Mouse (Mus musculus) layer of hippocampus, postnatal 25 days (tissue): Measurements from ENCODE around the gene Comp. TPM values are rescaled to one million over a fixed set of nuclear protein-coding genes. Genes with fewer than 3 reads are reported as not detected.

Experiments
- DNase-seq, 2 experiments: peaks; one replicate each; pipeline ENCODE4 v3.0.0; 2022; ENCODE audit warnings: mixed read lengths in 2 of 2, low spot score in 1 of 2; ENCODE audit errors: extremely low spot score in 1 of 2
- total RNA-seq, 2 experiments: library from RNA; stranded (reverse); gene quantifications; 2 replicates each; pipeline ENCODE4 v1.2.3; 2021

The Comp gene
- total RNA-seq, 2 experiments from 2014 or later, result 0.32 to 0.47 TPM

GRCm38 (mm10) chr8:70395649-70396048 lies 22.3 kb downstream of the Comp start:
- no peak for DNase-seq

- DNase-seq, result no peak
Measured at GRCm38 (mm10) chr8:70396184-70396583, 22.8 kb downstream of the Comp start.

- DNase-seq, result no peak
Measured at GRCm38 (mm10) chr8:70397611-70398563, 24.5 kb downstream of the Comp start.

DNA sequence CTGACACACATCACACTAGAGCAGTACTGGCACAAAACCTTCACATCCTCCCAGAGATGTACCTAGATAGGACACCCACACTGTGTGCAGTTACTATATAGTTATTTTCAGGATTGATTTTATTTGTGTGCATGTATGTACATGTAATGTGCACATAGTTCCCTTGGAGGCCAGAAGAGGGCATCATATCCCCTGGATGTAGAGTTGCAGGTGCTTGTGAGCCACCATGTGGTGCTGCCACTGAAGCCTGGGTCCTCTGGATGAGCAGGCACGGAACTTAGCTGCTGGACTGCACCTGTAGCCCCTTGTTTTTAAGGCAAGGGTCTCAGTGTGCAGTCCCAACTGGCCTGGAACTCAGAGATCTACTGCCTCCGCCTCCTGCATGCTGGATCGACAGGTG lies 30.9 kb downstream of the Comp start:
- no peak for DNase-seq

DNA sequence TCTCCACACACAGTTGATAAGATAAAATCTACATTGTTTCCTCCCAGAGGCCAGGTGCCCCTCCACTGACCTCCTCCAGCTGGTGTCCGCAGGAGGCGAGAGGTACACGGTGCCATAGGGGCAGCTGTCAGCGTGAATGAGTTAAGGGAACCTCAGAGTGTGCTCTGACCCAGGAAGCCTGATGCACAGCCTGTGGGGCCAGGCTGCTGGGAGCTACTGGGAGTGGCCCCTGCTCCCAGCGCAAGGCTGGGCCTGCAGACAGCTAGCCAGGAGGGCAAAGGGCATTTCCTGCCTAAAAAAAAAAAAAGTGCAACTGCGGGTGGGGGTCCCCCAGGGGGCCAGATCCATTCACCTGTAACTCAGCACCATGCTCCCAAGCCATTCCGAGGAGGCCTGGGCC lies 31.8 kb downstream of the Comp start:
- no peak for DNase-seq

- DNase-seq, result no peak
Measured at GRCm38 (mm10) chr8:70406427-70407069, 33.2 kb downstream of the Comp start.

DNA sequence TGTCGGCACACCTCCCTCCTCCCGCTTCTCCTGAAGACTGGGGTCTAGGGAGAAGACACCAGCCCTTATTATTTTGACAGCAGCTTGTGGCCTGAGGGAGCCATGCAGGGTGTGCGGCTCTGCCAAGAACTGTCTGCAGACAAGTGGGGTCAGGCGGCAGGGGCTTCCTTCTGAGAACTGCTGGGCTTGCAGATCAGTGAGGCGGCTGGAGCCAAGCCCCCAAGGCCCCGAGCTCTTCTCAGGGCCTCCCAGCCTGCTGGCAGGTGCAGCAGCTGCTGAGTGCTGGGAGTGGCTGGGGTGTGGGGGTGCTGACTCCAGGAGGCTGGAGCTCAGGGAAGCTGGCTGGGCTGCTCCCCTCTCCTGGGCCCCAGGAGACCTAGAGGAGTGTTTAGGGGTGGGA lies 34.9 kb downstream of the Comp start:
- no peak for DNase-seq

DNA sequence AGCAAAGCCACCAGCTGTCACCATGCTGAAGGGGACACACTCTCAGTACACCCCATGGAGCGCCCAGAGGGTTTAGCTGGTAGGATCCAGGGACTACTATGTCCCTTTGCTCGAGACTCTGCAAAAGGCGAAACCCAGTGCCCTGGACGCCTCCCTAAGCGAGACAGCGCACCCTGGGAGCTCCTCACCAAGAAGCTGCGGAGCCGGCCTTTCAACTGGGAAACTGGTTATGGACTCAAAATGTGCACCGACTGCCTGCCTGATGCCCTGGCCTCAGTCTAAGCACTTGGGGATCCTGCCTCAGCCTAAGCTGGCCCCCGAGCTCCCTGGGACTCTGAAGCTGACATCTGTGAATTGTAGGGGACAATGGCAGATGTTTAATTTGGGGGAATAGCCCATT lies 35.7 kb downstream of the Comp start:
- no peak for DNase-seq

DNA sequence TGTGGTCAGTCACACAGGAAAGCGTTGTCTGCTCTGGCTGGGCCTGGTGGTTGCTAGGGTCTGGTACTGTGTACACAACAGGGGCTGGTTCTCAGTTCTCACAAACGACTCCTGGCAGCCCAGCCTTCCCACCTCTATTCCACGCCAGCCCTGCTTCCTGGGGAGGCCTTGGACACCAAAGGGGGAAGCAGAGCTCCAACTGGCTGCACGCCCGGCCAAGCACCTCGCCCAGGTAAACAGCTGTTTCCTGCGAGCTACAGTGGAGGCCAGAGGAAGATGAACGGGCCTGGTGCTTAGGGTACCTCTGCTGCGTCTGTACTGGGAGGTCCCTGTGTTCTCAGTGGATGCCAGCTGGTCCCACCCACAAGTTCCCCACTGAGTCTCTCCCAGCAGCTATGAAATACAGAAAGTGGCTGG lies 36.1 kb downstream of the Comp start:
- DNase-seq, result no peak

- DNase-seq, result no peak
Measured at GRCm38 (mm10) chr8:70410281-70410680, 36.9 kb downstream of the Comp start.

DNA sequence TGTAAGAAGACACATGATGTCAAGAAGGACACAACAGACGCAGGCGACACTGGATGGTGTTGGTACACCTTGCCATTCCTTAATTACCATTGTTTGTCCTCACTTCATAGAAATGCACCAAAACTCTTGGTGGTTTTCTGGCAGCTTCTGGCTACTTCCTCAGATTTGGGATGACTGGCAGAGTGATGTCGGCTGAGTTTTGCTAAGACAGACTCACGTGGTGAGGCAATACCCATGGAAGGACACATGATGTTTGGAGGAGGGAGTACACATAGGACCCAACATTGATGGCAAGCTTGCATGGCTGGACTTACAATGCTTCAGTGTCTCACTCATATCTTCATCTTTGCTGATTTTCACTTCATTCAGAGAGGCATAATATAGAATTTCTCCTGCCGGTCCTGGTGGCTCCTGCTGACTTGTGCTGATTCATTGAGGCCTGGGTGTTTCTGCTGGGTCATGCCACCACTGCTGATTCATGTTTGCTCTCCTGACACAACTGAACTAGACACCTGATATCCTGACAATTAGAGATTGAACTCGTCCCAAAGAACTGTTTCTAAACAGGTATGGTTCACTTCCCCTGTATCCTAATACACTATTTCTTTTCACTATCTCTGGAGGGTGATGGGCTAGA lies 41.1 kb downstream of the Comp start:
- DNase-seq, result no peak

- DNase-seq, result no peak
Measured at GRCm38 (mm10) chr8:70415540-70416451, 42.4 kb downstream of the Comp start.

- DNase-seq, result no peak
Measured at GRCm38 (mm10) chr8:70416941-70417340, 43.6 kb downstream of the Comp start.

- DNase-seq, result peak in 1 of 2 experiments; percentile 56
Measured at GRCm38 (mm10) chr8:70417914-70418313, 44.6 kb downstream of the Comp start.

DNA sequence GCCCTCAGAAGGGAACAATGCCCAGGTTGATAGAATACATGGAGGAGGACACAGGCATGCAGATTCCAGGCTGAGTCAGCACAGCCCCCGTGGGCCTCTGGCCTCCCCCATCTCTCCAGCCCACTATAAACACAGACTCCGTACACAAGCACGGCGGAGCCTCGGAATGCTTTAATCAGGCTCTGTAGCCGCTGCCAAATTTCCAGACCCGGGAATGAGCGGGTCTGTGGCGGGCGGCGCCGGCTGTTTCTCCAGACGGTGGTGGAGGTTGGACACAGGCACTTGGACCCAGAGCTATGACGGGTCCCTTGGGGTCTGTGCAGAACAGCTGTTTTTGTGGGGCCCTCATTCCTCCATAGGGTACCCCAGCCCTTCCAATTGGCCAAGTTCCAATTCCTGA lies 45.6 kb downstream of the Comp start:
- DNase-seq, result no peak

DNA sequence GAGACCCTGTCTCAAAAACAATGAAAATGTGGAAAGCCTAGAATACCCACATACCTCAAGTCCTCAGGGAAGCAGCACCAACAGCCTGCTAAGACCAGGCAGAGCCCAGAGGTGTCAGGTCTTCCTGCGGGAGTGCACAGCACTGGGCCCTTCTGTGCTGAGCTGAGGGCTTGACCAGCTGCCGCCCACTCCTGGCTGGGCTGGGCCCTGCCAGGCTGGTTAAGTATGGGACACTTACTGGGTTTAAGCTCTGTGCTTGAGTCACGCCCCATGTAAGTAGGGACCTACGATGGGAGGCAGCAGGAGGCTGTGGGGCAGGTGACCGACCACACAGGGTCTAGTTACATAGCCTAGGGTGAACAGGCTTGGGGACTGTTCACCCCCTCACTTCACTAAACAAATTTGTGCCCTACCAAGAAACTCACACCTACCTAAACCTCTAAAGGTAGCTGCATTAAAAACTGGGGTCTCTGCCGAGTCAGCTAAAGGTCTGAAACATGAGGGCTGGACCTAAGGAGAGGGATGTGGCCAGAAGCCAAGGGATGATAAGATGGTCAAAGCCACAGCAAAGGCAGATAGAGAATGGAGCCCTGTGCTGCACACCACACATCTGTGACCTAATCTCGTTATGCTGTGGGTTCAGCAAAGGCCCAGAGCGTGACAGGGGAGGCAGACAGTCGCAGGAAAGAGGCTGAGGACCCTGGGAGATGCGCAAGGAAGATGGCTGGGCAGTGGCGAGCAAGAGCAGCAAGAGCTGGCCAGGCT lies 46.7 kb downstream of the Comp start:
- DNase-seq, result no peak

GRCm38 (mm10) chr8:70421349-70422104 lies 48.2 kb downstream of the Comp start:
- DNase-seq, result no peak

- DNase-seq, result no peak
Measured at GRCm38 (mm10) chr8:70422722-70423121, 49.4 kb downstream of the Comp start.
